Mouse (Mus musculus) heart, embryonic 11.5 days (tissue): ENCODE results near the gene Gm38394. TPM values are rescaled to one million over a fixed set of nuclear protein-coding genes. Genes with fewer than 3 reads are reported as not detected.

Experiments used
- ATAC-seq: fragments of 200-750 bp; cut with Nextera tagmentation; replicated peaks from 2 replicates; pipeline ENCODE4 v1.8.0; 2017; ENCODE audit warnings: moderate library complexity; ENCODE audit not compliant: insufficient number of reproducible peaks, low FRiP score, low TSS enrichment
- H3K27ac ChIP-seq: fragments of 300-500 bp; sonication (generic); 2 replicates; pipeline ENCODE4 v1.5.1; 2014; ENCODE audit warnings: mild to moderate bottlenecking, low read depth, low read length
- H3K27me3 ChIP-seq: fragments of 300-500 bp; sonication (generic); 2 replicates; pipeline ENCODE4 v1.6.1; 2014; ENCODE audit warnings: mild to moderate bottlenecking, low read length, mixed read lengths; ENCODE audit not compliant: control insufficient read depth, insufficient read depth
- H3K36me3 ChIP-seq: fragments of 300-500 bp; sonication (generic); 2 replicates; pipeline ENCODE4 v1.6.1; 2014; ENCODE audit warnings: mild to moderate bottlenecking, low read length, moderate library complexity, mixed read lengths; ENCODE audit not compliant: control insufficient read depth, insufficient read depth
- H3K4me1 ChIP-seq: fragments of 300-500 bp; sonication (generic); 2 replicates; pipeline ENCODE4 v1.6.1; 2014; ENCODE audit warnings: low read length; ENCODE audit not compliant: control insufficient read depth, insufficient read depth
- H3K4me2 ChIP-seq: fragments of 300-500 bp; sonication (generic); 2 replicates; pipeline ENCODE4 v1.6.1; 2014; ENCODE audit warnings: mild to moderate bottlenecking, moderate library complexity
- H3K4me3 ChIP-seq: fragments of 300-500 bp; sonication (generic); 2 replicates; pipeline ENCODE4 v1.5.1; 2014; ENCODE audit warnings: low read depth, low read length
- H3K9ac ChIP-seq: fragments of 300-500 bp; sonication (generic); 2 replicates; pipeline ENCODE4 v1.6.1; 2014; ENCODE audit warnings: mild to moderate bottlenecking, low read depth, low read length, moderate library complexity
- H3K9me3 ChIP-seq: fragments of 300-500 bp; sonication (generic); replicated peaks from 2 replicates; pipeline ENCODE4 v1.6.1; 2016; ENCODE audit warnings: low read length; ENCODE audit not compliant: control insufficient read depth
- WGBS: fragments of 180-500 bp; shearing (Covaris S2); extraction: QIAGEN DNeasy Blood & Tissue Kit; methylation state at CpG from one replicate; pipeline ENCODE4 v1.1.7; 2014; ENCODE audit not compliant: insufficient replicate concordance; 5-methylcytosine and 5-hydroxymethylcytosine counted together
- polyA plus RNA-seq: library from polyadenylated mRNA; unstranded; fragments of >200 nt; fragmentation: Nextera tagmentation; extraction: Ambion mirVana; gene quantifications from 2 replicates; pipeline ENCODE4 v1.2.1, GENCODE M21; 2014

Gm38394 gene
- polyA plus RNA-seq, 1 experiment from 2014 or later, result 8.4 TPM

DNA sequence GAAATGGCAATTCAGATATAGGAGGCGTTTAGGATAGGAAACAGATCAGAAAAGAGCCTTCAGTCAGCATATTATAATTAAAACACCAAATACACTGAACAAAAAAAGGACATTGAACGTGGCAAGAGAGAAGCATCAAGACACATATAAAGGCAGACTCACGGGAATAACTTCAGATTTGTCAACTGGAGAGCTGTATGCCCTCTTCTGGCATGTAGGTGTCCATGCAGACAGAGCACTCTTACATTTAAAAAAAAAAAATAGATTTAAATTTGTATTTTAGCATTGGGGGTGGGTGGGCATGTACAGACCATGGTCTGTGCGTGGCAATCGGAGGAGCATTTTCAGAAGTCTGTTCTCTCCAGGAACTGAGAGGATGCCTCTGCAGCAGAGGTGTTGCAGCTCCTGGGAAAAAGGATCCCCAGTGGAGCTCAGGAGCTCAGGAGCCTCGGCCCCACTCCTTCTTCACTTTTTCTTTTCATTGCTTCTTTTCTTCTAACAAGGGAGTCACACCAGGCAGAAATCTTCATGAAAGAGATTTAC is 75.1 kb downstream of the Gm38394 start:
- H3K4me2 ChIP-seq, result no peak overlapping the region
- H3K9ac ChIP-seq, result no peak overlapping the region
- no peaks in the 10 kb centered on the region for H3K4me1 ChIP-seq
- ATAC-seq, result no peak
- H3K27me3 ChIP-seq, result no peaks in the 10 kb centered on the region; the same call in 1 of the 2 replicates
- H3K27ac ChIP-seq, result no peak overlapping the region
- H3K9me3 ChIP-seq, result no peaks in the 10 kb centered on the region
- H3K4me3 ChIP-seq, result no peak overlapping the region
- 79% methylated on average over 6 of the region's 6 CpGs for WGBS
- H3K36me3 ChIP-seq, result no peaks in the 10 kb centered on the region

- H3K9ac ChIP-seq, result no peak overlapping the region
- no peak overlapping the region for H3K27ac ChIP-seq
- no peak for ATAC-seq
- H3K4me3 ChIP-seq, result no peak overlapping the region
- 59% methylated on average over 11 of the region's 11 CpGs for WGBS
- H3K27me3 ChIP-seq, result no peaks in the 10 kb centered on the region
- no peaks in the 10 kb centered on the region for H3K4me1 ChIP-seq
- no peaks in the 10 kb centered on the region for H3K36me3 ChIP-seq
- H3K4me2 ChIP-seq, result no peak overlapping the region
- peaks cover 7% of the 10 kb centered on the region; the same call in 1 of the 2 replicates for H3K9me3 ChIP-seq
These were observed 89.8 kb downstream of the Gm38394 start for GRCm38 (mm10) chr1:133571293-133571692.

Other genes starting within 250 kb of the Gm38394 start
- 3.3 and 3.7 TPM in 2 replicates for gene Sox13, start 236.9 kb downstream of the Gm38394 start, polyA plus RNA-seq
- 489 and 500 TPM in 2 replicates for gene Snrpe, start 51.0 kb downstream of the Gm38394 start, polyA plus RNA-seq
- not detected in 2 replicates for gene Zbed6, start 433 bp downstream of the Gm38394 start, polyA plus RNA-seq
- 0.09 and 0.73 TPM in 2 replicates for gene Lax1, start 28.8 kb upstream of the Gm38394 start, polyA plus RNA-seq
- 26.1 and 35.6 TPM in 2 replicates for gene Atp2b4, start 139.7 kb upstream of the Gm38394 start, polyA plus RNA-seq
- 0.21 and 1.0 TPM in 2 replicates for gene Optc, start 246.7 kb upstream of the Gm38394 start, polyA plus RNA-seq